Mouse (Mus musculus) MEL (cell line): ENCODE measurements around the gene Bphl.

Experiments
- CTCF ChIP-seq, 3 experiments: IDR thresholded peaks in 2 of 3; conservative IDR thresholded peaks in 1 of 3; 2 replicates each; pipeline ENCODE4 v1.5.1; 2011 to 2012; ENCODE audit warnings: low read length in 3 of 3, low read depth in 2 of 3, mild to moderate bottlenecking in 2 of 3, improper control_type of control experiment in 1 of 3, inconsistent platforms in 1 of 3, mixed read lengths in 1 of 3, moderate library complexity in 1 of 3; ENCODE audit not compliant: control insufficient read depth in 1 of 3, insufficient read depth in 1 of 3, poor library complexity in 1 of 3, severe bottlenecking in 1 of 3
- EP300 ChIP-seq, 2 experiments: IDR thresholded peaks; 2 replicates each; pipeline ENCODE4 v1.6.1; 2011; ENCODE audit warnings: improper control_type of control experiment in 2 of 2, low read length in 2 of 2, low read depth in 1 of 2, mild to moderate bottlenecking in 1 of 2
- HCFC1 ChIP-seq: IDR thresholded peaks from 2 replicates; pipeline ENCODE4 v1.6.1; 2012; ENCODE audit warnings: low read depth, mild to moderate bottlenecking, inconsistent platforms, low read length, improper control_type of control experiment, moderate library complexity
- KAT2A ChIP-seq: conservative IDR thresholded peaks from 2 replicates; pipeline ENCODE4 v1.6.1; 2012; ENCODE audit warnings: low read depth, low read length, improper control_type of control experiment, inconsistent platforms
- NRF1 ChIP-seq: IDR thresholded peaks from 2 replicates; pipeline ENCODE4 v1.6.1; 2014; ENCODE audit warnings: low read depth, mild to moderate bottlenecking, inconsistent platforms, low read length, improper control_type of control experiment, moderate library complexity; ENCODE audit not compliant: poor library complexity, insufficient read depth, severe bottlenecking
- POLR2A ChIP-seq, 2 experiments: IDR thresholded peaks; 2 replicates each; pipeline ENCODE4 v1.6.1; 2011 to 2012; ENCODE audit warnings: low read length in 2 of 2, mild to moderate bottlenecking in 2 of 2, control low read depth in 1 of 2, improper control_type of control experiment in 1 of 2, low read depth in 1 of 2, moderate library complexity in 1 of 2; ENCODE audit not compliant: control insufficient read depth in 1 of 2, insufficient read depth in 1 of 2, poor library complexity in 1 of 2
- TBP ChIP-seq: IDR thresholded peaks from 2 replicates; pipeline ENCODE4 v1.8.0; 2011; ENCODE audit warnings: low read depth, low read length, improper control_type of control experiment

DNA sequence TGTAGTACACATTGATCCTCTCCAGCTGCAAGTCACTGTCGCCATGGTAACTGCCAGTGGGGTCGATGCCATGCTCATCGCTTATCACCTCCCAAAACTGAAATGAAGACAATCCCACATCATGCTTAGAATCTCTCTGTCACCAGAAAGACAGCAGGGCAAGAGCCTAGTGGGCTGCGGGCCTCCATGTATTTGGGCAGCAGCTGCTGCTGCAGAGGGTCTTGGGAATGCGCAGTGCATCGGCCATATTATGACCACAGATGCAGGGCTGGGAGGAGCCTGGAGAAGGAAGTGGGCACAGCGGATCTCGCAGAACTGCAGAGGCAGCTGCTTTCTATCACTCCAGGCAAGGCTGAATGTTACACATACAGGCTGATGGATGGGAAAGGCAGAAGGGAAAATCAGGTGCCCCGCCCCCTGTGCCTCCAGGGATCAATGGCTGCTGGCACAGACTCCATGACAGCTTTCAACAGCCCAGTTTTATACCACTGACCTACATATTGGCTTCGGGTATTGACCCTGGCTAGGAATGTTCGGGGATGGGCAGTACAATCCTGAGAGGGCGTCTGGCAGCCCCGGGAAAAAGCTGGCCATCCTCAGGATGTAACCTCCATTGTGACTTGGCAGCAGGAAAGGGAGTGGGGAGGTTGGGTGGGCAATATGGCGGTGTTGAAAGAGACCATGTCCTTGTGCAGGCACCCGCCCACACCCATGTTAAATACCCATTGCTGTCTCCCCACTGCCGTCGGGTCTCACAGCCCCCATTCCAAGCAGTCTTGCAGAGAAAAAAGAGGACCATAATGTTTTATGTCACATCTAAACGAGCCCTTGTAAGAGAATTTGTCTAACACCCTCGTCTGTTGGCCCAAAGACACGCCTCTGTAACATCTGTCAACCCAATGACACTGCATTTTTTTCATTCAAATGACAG lies 39.4 kb downstream of the Bphl start:
- TF ChIP-seq POLR2A (IDR thresholded peaks at IDR 0.05; ENCODE audit: control insufficient read depth in 1 of 2, insufficient read depth in 1 of 2, low read depth in 1 of 2, low read length in 2 of 2, poor library complexity in 1 of 2) (no peak), HCFC1 (no peak), TBP (no peak), CTCF (IDR thresholded peaks at IDR 0.05 in 2 of 3, conservative IDR thresholded peaks at IDR 0.05 in 1 of 3; ENCODE audit: control insufficient read depth in 1 of 3, insufficient read depth in 1 of 3, low read depth in 2 of 3, low read length in 3 of 3, poor library complexity in 1 of 3, severe bottlenecking in 1 of 3) (no peak), EP300 (IDR thresholded peaks at IDR 0.05; ENCODE audit: low read depth in 1 of 2, low read length in 2 of 2) (no peak), NRF1 (no peak), KAT2A (no peak)
